Mouse (Mus musculus) thymus, adult 2 months (tissue): ENCODE data around the gene Abcg1. TPM values are rescaled to one million over a fixed set of nuclear protein-coding genes. Genes with fewer than 3 reads are reported as not detected.

ENCODE experiments used
- DNase-seq: peaks from one replicate; pipeline ENCODE4 v3.0.0; 2021
- H3K27ac ChIP-seq: fragments of 200-500 bp; 2 replicates; pipeline ENCODE4 v1.5.1; 2012; ENCODE audit warnings: low read length, control low read depth; ENCODE audit not compliant: control insufficient read depth, insufficient read depth
- H3K27me3 ChIP-seq: fragments of 200-500 bp; 2 replicates; pipeline ENCODE4 v1.6.1; 2012; ENCODE audit warnings: mild to moderate bottlenecking, low read length, moderate library complexity, mixed read lengths; ENCODE audit not compliant: control insufficient read depth, insufficient read depth
- H3K36me3 ChIP-seq: fragments of 200-500 bp; 2 replicates; pipeline ENCODE4 v1.6.1; 2012; ENCODE audit warnings: mild to moderate bottlenecking, low read length, moderate library complexity; ENCODE audit not compliant: control insufficient read depth, insufficient read depth
- H3K4me1 ChIP-seq: fragments of 200-500 bp; replicated peaks from 2 replicates; pipeline ENCODE4 v1.6.1; 2012; ENCODE audit warnings: low read length; ENCODE audit not compliant: control insufficient read depth, insufficient read depth
- H3K4me3 ChIP-seq: fragments of 200-500 bp; 2 replicates; pipeline ENCODE4 v1.5.1; 2012; ENCODE audit warnings: mild to moderate bottlenecking, low read length, control low read depth, moderate library complexity; ENCODE audit not compliant: control insufficient read depth, insufficient read depth
- CTCF ChIP-seq: fragments of 200-500 bp; IDR thresholded peaks from 2 replicates; pipeline ENCODE4 v1.5.1; 2012; ENCODE audit warnings: mild to moderate bottlenecking, control low read depth, low read length, moderate library complexity, borderline replicate concordance; ENCODE audit not compliant: control insufficient read depth, poor library complexity, insufficient read depth; ENCODE audit errors: extremely low read depth
- POLR2A ChIP-seq: fragments of 200-500 bp; IDR thresholded peaks from 2 replicates; pipeline ENCODE4 v1.6.1; 2012; ENCODE audit warnings: mild to moderate bottlenecking, low read length, control low read depth, moderate library complexity; ENCODE audit not compliant: control insufficient read depth, poor library complexity, insufficient read depth; ENCODE audit errors: extremely low read depth
- WGBS: fragments of 180-500 bp; shearing (Covaris S2); methylation state at CpG from one replicate; pipeline ENCODE4 v1.1.7; 2018; 5-methylcytosine and 5-hydroxymethylcytosine counted together
- polyA plus RNA-seq: library from polyadenylated mRNA; depleted of rRNA; stranded (reverse); fragments of >200 nt; gene quantifications from 2 replicates; pipeline ENCODE4 v1.2.3, GENCODE M21; 2012

The Abcg1 gene
- polyA plus RNA-seq, 1 experiment, result 103 TPM

DNA sequence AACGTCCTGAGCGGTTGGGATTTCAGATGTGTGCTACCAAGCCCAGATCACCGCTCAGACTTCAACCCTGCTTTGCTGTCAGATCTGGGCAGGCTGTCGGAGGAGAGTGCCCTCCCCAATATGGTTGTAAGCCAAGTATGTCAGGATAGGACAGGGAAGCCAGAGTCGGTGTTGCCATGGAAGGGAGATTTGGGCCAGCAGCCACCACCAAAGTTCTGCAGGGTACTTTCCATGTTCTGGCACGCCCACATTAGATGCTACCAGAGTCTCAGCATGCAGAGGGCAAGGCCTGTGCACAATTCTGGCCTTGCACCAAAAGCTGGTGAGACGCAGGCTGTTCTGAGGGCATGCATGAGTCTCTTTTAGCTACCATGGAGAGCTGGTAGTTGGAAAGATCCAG is 28.7 kb downstream of the Abcg1 start:
- Histone ChIP-seq H3K36me3 (no peaks in the 10 kb centered on the region), H3K27me3 (no peaks in the 10 kb centered on the region), H3K4me1 (peaks cover 53% of the 10 kb centered on the region), H3K27ac (no peak overlapping the region), H3K4me3 (no peak overlapping the region)
- DNase-seq, result no peak
- WGBS, result 95% methylated on average over 7 of the region's 7 CpGs
- TF ChIP-seq CTCF (no peak), POLR2A (no peak)

- no peak for TF ChIP-seq POLR2A
- no peak for TF ChIP-seq CTCF
- Histone ChIP-seq H3K4me1 (peaks cover 45% of the 10 kb centered on the region), H3K36me3 (peaks cover 12% of the 10 kb centered on the region), H3K27ac (no peak overlapping the region), H3K4me3 (no peak overlapping the region), H3K27me3 (no peaks in the 10 kb centered on the region)
- DNase-seq, result no peak
- WGBS, result 77% methylated on average over 5 of the region's 5 CpGs
Measured at GRCm38 (mm10) chr17:31088711-31089110, 31.2 kb downstream of the Abcg1 start.

DNA sequence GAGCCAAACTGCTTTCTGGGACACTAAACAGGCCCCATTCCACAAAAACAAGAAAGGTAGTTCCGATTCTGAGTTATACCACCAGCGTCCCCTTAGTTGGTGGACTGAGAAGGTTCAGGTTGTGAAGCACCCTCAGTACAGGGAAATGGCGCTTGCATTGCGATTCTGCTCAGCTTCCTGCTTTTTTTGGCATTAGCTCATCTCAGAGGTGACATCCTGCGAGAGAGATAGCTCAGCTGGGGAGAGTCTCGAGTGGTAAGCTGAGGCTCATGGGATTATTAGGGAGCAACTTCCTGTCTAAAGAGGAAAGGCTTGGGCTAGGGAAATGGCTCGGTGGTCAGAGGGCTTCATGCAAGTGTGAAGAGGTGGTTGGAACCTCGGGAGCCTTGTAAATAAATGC is 32.4 kb downstream of the Abcg1 start:
- TF ChIP-seq POLR2A (no peak), CTCF (no peak)
- Histone ChIP-seq H3K4me3 (no peak overlapping the region), H3K4me1 (peaks cover 45% of the 10 kb centered on the region), H3K27ac (no peak overlapping the region), H3K27me3 (no peaks in the 10 kb centered on the region), H3K36me3 (peaks cover 21% of the 10 kb centered on the region)
- WGBS, result 66% methylated on average over 8 of the region's 8 CpGs
- DNase-seq, result no peak

- no peak for DNase-seq
- TF ChIP-seq POLR2A (no peak), CTCF (no peak)
- H3K27ac ChIP-seq, result no peak overlapping the region
- H3K4me3 ChIP-seq, result no peak overlapping the region
- peaks cover 34% of the 10 kb centered on the region for H3K36me3 ChIP-seq
- H3K4me1 ChIP-seq, result peaks cover 34% of the 10 kb centered on the region
- WGBS, result 92% methylated on average over 13 of the region's 13 CpGs
- no peaks in the 10 kb centered on the region for H3K27me3 ChIP-seq
Measured at GRCm38 (mm10) chr17:31091023-31091735, 33.7 kb downstream of the Abcg1 start.

- 95% methylated on average over 5 of the region's 5 CpGs for WGBS
- Histone ChIP-seq H3K4me1 (peaks cover 3% of the 10 kb centered on the region), H3K27me3 (no peaks in the 10 kb centered on the region), H3K4me3 (no peak overlapping the region), H3K27ac (no peak overlapping the region), H3K36me3 (peaks cover 70% of the 10 kb centered on the region)
- no peak for TF ChIP-seq POLR2A
- no peak for TF ChIP-seq CTCF
- no peak for DNase-seq
Measured at GRCm38 (mm10) chr17:31094781-31095180, 37.3 kb downstream of the Abcg1 start.

GRCm38 (mm10) chr17:31095570-31095969 is 38.1 kb downstream of the Abcg1 start:
- Histone ChIP-seq H3K4me3 (no peak overlapping the region), H3K27me3 (no peaks in the 10 kb centered on the region), H3K4me1 (no peaks in the 10 kb centered on the region), H3K36me3 (peaks cover 78% of the 10 kb centered on the region), H3K27ac (no peak overlapping the region)
- no peak for TF ChIP-seq CTCF
- no peak for TF ChIP-seq POLR2A
- DNase-seq, result no peak
- 95% methylated on average over 7 of the region's 7 CpGs for WGBS
